Mouse (Mus musculus) CH12.LX (cell line): ENCODE measurements around the gene Cnih3. TPM values are rescaled to one million over a fixed set of nuclear protein-coding genes. Genes with fewer than 3 reads are reported as not detected.

Experiments
- DNase-seq: peaks from one replicate; pipeline ENCODE4 v3.0.0-alpha.2; 2013; ENCODE audit errors: extremely low read depth
- H3K27ac ChIP-seq: 2 replicates; pipeline ENCODE4 v1.5.1; 2012; ENCODE audit warnings: low read depth, mild to moderate bottlenecking, control low read depth, moderate library complexity; ENCODE audit not compliant: insufficient read depth
- H3K27me3 ChIP-seq: replicated peaks from 2 replicates; pipeline ENCODE3; 2012; ENCODE audit warnings: inconsistent platforms
- H3K36me3 ChIP-seq, 2 experiments: replicated peaks in 1 of 2; 2 replicates each; pipeline versions ENCODE3 to v1.6.1; 2012; ENCODE audit warnings: inconsistent platforms in 1 of 2, low read length in 1 of 2, mild to moderate bottlenecking in 1 of 2, mixed read lengths in 1 of 2, moderate library complexity in 1 of 2; ENCODE audit not compliant: control insufficient read depth in 1 of 2, insufficient read depth in 1 of 2
- H3K4me1 ChIP-seq, 2 experiments: 2 replicates each; pipeline ENCODE4 v1.6.1; 2012; ENCODE audit warnings: inconsistent platforms in 1 of 2, moderate library complexity in 1 of 2; ENCODE audit not compliant: insufficient read depth in 2 of 2, control insufficient read depth in 1 of 2
- H3K4me2 ChIP-seq: 2 replicates; pipeline ENCODE4 v1.6.1; 2012; ENCODE audit warnings: low read depth, mild to moderate bottlenecking, control low read depth; ENCODE audit not compliant: poor library complexity, insufficient read depth, severe bottlenecking
- H3K4me3 ChIP-seq, 3 experiments: fragments of 150-350 bp in 1 of 3; sonication (generic) in 1 of 3; replicated peaks in 1 of 3; 2 replicates each; pipeline versions ENCODE3 to v1.5.1; 2011 to 2012; ENCODE audit warnings: low read depth in 2 of 3, low read length in 2 of 3, mild to moderate bottlenecking in 2 of 3, moderate library complexity in 2 of 3, control low read depth in 1 of 3, improper control_type of control experiment in 1 of 3, inconsistent platforms in 1 of 3, mixed read lengths in 1 of 3; ENCODE audit not compliant: poor library complexity in 1 of 3
- H3K79me2 ChIP-seq: replicated peaks from 2 replicates; pipeline ENCODE4 v1.6.1; 2012; ENCODE audit warnings: mild to moderate bottlenecking, moderate library complexity; ENCODE audit not compliant: control insufficient read depth, poor library complexity, insufficient read depth, severe bottlenecking; ENCODE audit errors: extremely low read depth
- H3K9ac ChIP-seq: 2 replicates; pipeline ENCODE4 v1.6.1; 2012; ENCODE audit warnings: low read depth, mild to moderate bottlenecking, control low read depth, moderate library complexity; ENCODE audit not compliant: insufficient read depth
- H3K9me3 ChIP-seq: replicated peaks from 2 replicates; pipeline ENCODE3; 2012; ENCODE audit warnings: low read length, inconsistent platforms, mixed read lengths
- BHLHE40 ChIP-seq: IDR thresholded peaks from 2 replicates; pipeline ENCODE4 v1.6.1; 2011; ENCODE audit warnings: mild to moderate bottlenecking, low read depth, low read length, improper control_type of control experiment
- CHD1 ChIP-seq: IDR thresholded peaks from 2 replicates; pipeline ENCODE4 v1.6.1; 2012; ENCODE audit warnings: low read depth, low read length, improper control_type of control experiment, inconsistent platforms
- CHD2 ChIP-seq: IDR thresholded peaks from 2 replicates; pipeline ENCODE4 v1.6.1; 2011; ENCODE audit warnings: low read length, improper control_type of control experiment
- MAX ChIP-seq: IDR thresholded peaks from 2 replicates; pipeline ENCODE4 v1.6.1; 2011; ENCODE audit warnings: low read length, improper control_type of control experiment
- MYC ChIP-seq: IDR thresholded peaks from 2 replicates; pipeline ENCODE4 v1.6.1; 2011; ENCODE audit warnings: low read depth, mild to moderate bottlenecking, improper control_type of control experiment, low read length
- PAX5 ChIP-seq: IDR thresholded peaks from 2 replicates; pipeline ENCODE4 v1.6.1; 2012; ENCODE audit warnings: low read length, inconsistent platforms, mixed read lengths
- POLR2A ChIP-seq: IDR thresholded peaks from 2 replicates; pipeline ENCODE4 v1.6.1; 2011; ENCODE audit warnings: low read depth, mild to moderate bottlenecking, improper control_type of control experiment, low read length
- POLR2AphosphoS2 ChIP-seq: IDR thresholded peaks from 2 replicates; pipeline ENCODE4 v1.6.1; 2011; ENCODE audit warnings: low read depth, low read length, improper control_type of control experiment
- RAD21 ChIP-seq: IDR thresholded peaks from 2 replicates; pipeline ENCODE4 v1.6.1; 2011; ENCODE audit warnings: low read depth, mild to moderate bottlenecking, low read length, improper control_type of control experiment, moderate library complexity
- SIN3A ChIP-seq: IDR thresholded peaks from 2 replicates; pipeline ENCODE4 v1.6.1; 2012; ENCODE audit warnings: low read length, improper control_type of control experiment, inconsistent platforms
- TBP ChIP-seq: conservative IDR thresholded peaks from 2 replicates; pipeline ENCODE4 v1.6.1; 2011; ENCODE audit warnings: low read depth, low read length, improper control_type of control experiment
- UBTF ChIP-seq: IDR thresholded peaks from 2 replicates; pipeline ENCODE4 v1.6.1; 2012; ENCODE audit warnings: low read depth, mild to moderate bottlenecking, inconsistent platforms, low read length, improper control_type of control experiment, moderate library complexity
- USF1 ChIP-seq: IDR thresholded peaks from 2 replicates; pipeline ENCODE4 v1.6.1; 2014; ENCODE audit warnings: low read depth, mild to moderate bottlenecking, inconsistent platforms, low read length, improper control_type of control experiment
- USF2 ChIP-seq: conservative IDR thresholded peaks from 2 replicates; pipeline ENCODE4 v1.6.1; 2011; ENCODE audit warnings: low read depth, low read length, improper control_type of control experiment
- ZC3H11A ChIP-seq: IDR thresholded peaks from 2 replicates; pipeline ENCODE4 v1.6.1; 2012; ENCODE audit warnings: low read depth, mild to moderate bottlenecking, inconsistent platforms, low read length, improper control_type of control experiment
- dilution Hi-C: fragments of 300-500 bp; cut with MboI; formaldehyde crosslinking; loops from 2 replicates; pipeline ENCODE4 v1.14.3; 2020; ENCODE audit warnings: low sequenced_read_pairs; ENCODE audit not compliant: extremely low pct_unique_long_range_greater_than_20kb, extremely low pct_ligation_motif_present
- in situ Hi-C: fragments of 300-500 bp; cut with MboI; formaldehyde crosslinking; loops from 3 replicates; pipeline ENCODE4 v1.14.3; 2019; ENCODE audit warnings: low sequenced_read_pairs, low pct_ligation_motif_present, low pct_unique_long_range_greater_than_20kb, mixed read lengths
- polyA plus RNA-seq: library from polyadenylated mRNA; unstranded; fragments of >175 nt; gene quantifications from 2 replicates; pipeline ENCODE4 v1.2.1, GENCODE M21; 2012; ENCODE audit warnings: low read depth; ENCODE audit not compliant: insufficient read length
- total RNA-seq, 2 experiments: library from RNA; depleted of rRNA; stranded (reverse); fragments of 300-350 nt in 1 of 2; fragments of >200 nt in 1 of 2; gene quantifications; 2 replicates each; pipeline ENCODE4 v1.2.3; 2012 to 2014

The Cnih3 gene
- total and polyA plus RNA-seq, 3 experiments = not detected

GRCm38 (mm10) chr1:181312115-181313045 lies 40.0 kb upstream of the Cnih3 start:
- Histone ChIP-seq H3K36me3 (no peaks in the 10 kb centered on the region), H3K27ac (no peak overlapping the region), H3K27me3 (peaks cover 1% of the 10 kb centered on the region), H3K4me1 (peaks cover 4 to 15% of the 10 kb centered on the region in 2 experiments), H3K4me2 (no peak overlapping the region), H3K9me3 (peaks cover 5% of the 10 kb centered on the region), H3K9ac (no peak overlapping the region)
- in situ Hi-C loops (no loop called here), dilution Hi-C loops (no loop called here)
- no peak for DNase-seq
- TF ChIP-seq CHD2 = no peak
- no peak for TF ChIP-seq PAX5
- TF ChIP-seq ZC3H11A = no peak
- no peak for TF ChIP-seq USF1
- TF ChIP-seq POLR2AphosphoS2 = no peak
- no peak for TF ChIP-seq CHD1
- TF ChIP-seq MAX = no peak
- TF ChIP-seq, all 38 proteins: peak for 0
- Histone ChIP-seq H3K4me3 (no peak overlapping the region), H3K79me2 (no peaks in the 10 kb centered on the region)

- no peaks in the 10 kb centered on the region for H3K36me3 ChIP-seq
- H3K79me2 ChIP-seq = no peaks in the 10 kb centered on the region
- H3K9me3 ChIP-seq = peaks cover 5% of the 10 kb centered on the region
- dilution Hi-C loops (no loop called here), in situ Hi-C loops (no loop called here)
- no peak overlapping the region for H3K4me3 ChIP-seq
- peaks cover 4 to 15% of the 10 kb centered on the region in 2 experiments for H3K4me1 ChIP-seq
- no peak overlapping the region for H3K27ac ChIP-seq
- H3K9ac ChIP-seq = no peak overlapping the region
- TF ChIP-seq SIN3A = no peak
- TF ChIP-seq USF2 = 0 out of 2 replicates have a peak, but pooled peaks have one; percentile 7
- TF ChIP-seq ZC3H11A = no peak
- no peak for TF ChIP-seq UBTF
- peak; percentile 48; the same call in 1 of the 2 replicates for TF ChIP-seq BHLHE40
- no peak for TF ChIP-seq MYC
- no peak for TF ChIP-seq POLR2AphosphoS2
- no peak for TF ChIP-seq POLR2A
- peak; percentile 36 for TF ChIP-seq USF1
- TF ChIP-seq TBP = no peak
- TF ChIP-seq RAD21 = no peak
- DNase-seq = peak; percentile 25
- H3K4me2 ChIP-seq = no peak overlapping the region
- no peaks in the 10 kb centered on the region for H3K27me3 ChIP-seq
These were observed 39.4 kb upstream of the Cnih3 start for GRCm38 (mm10) chr1:181313046-181313415.
